Mouse (Mus musculus): ENCODE data around the gene Mapk12. TPM values are rescaled to one million over a fixed set of nuclear protein-coding genes. Genes with fewer than 3 reads are reported as not detected.
A peak's percentile ranks its signal among the peaks of the same experiment; 100 is the strongest.

Gene Mapk12
- total RNA-seq, 2 experiments from 2014 or later, result 24.4 to 24.8 TPM

- DNase-seq, result no peak
Observed at GRCm38 (mm10) chr15:89171526-89172051, 31.1 kb upstream of the Mapk12 start.

DNA sequence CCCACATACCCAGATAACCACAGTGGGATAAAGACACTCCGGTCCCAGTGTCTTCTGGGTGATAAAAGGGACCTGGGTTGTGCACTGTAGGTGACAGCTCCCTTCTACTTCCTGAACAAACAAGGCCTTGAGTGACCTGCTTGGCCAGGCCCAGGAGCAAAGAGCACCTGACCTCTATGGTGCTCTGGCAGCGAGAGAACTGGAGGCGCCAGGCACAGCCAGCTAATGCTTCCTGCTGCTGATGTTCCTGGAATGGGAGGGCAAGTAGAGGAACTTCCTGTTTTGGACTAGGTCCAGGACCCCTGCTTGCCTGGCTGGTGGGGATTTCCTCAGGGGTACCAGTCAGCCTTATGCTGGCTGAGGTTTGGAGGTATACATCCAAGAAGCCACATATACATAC is 29.6 kb upstream of the Mapk12 start:
- DNase-seq, result peak; percentile 55 to 72

DNA sequence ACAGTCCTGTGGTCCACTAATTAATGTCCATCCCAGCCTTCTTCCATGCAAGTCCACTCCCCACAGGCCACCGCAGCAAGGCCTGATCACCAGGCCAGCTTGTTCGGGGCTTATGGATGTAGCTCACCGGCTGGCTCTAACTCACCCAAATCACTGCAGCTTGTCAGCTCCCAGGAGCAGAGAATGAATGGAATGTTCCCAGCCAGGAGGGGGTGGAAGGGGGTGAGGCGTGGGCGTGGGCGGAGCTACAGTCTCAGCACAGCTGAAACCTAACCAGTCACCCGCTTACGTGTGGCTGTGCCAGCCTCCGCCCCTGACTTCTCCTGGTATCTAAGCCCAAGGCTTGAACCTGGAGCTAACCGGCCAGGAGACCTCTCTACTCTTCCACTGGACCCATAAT is 28.9 kb upstream of the Mapk12 start:
- peak; percentile 87 to 91 for DNase-seq

DNA sequence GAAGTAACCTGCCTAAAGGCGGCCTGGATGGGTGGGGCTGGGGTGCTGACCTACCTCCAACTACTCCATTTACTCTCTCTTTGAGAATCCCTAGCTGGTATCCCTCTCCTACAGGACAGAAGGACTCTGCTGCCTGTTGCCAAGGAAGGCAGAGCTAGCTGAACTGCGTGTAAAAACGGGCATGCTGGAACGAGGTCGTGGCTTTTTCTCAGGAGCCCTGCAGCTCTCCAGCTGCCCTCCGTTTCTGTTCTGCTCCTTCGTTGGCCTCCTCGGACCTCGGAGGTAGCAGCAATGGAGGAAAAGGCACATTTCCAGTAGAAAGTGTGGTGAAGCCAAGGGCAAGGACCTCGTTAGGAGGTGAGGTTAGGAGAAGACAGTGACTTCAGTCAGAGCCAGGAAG is 28.4 kb upstream of the Mapk12 start:
- peak in 1 of 2 experiments; percentile 26 for DNase-seq

DNA sequence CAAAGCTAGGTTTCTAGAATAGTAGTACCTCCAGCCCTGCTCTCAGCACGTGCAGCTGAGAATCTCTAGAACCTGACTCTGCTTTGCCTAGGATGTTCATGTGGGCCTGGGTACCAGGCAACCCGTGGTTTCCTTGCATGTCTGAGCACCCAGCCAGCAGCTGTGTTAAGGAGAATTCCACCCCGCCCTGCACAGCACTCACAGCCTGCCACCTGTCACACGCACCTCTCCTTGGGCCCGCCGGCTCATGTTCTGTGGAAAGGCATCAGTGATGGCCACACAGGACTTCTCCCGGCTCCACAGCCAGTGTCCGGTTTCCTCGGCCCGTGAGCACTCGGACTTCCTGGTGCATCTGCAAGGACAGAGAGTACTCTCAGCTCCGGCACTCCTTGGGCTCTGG is 25.0 kb upstream of the Mapk12 start:
- DNase-seq, result no peak

GRCm38 (mm10) chr15:89161397-89161796 is 20.9 kb upstream of the Mapk12 start:
- no peak for DNase-seq

DNA sequence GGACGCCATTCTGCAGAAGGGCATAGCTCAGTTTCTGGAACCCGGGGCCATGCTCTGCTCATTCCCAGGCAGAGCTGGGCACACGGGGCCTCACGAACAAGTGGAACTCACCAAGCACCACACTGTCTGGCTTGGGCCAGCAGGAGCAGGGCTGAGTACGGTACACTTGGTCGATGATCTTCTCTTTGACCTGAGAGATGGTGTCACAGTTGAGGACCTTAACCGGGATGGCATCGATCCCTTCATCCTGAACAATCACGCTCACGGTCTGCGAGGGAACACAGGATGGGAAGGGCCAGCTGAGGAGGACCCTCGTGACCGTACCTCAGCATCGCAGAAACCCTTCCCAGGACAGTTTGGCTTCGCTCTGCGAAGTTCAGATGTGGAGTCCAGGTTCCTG is 18.0 kb upstream of the Mapk12 start:
- no peak for DNase-seq

GRCm38 (mm10) chr15:89157954-89158353 is 17.5 kb upstream of the Mapk12 start:
- DNase-seq, result peak; percentile 76 to 80

DNA sequence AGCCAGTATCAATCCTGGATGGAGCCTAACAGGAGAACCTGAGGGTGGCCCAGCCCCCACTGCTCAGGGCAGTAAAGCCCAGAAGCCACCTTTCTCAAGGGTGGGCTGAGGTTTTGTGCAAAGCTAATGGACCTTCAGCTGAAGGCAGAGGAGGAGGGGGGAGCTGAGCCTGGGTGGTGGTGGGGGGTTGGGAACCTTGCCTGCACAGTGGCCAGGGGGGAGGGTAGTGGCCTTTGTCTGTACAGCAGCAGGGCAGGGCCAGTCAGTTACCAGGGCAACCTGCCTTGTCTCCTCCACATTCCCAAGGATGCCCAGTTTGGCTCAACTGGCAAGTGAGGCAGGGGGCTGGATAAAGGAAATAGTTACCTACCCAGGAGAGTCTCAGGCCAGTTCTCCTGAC is 11.8 kb upstream of the Mapk12 start:
- DNase-seq, result no peak

- no peak for DNase-seq
Observed at GRCm38 (mm10) chr15:89150041-89150390, 9.5 kb upstream of the Mapk12 start.

DNA sequence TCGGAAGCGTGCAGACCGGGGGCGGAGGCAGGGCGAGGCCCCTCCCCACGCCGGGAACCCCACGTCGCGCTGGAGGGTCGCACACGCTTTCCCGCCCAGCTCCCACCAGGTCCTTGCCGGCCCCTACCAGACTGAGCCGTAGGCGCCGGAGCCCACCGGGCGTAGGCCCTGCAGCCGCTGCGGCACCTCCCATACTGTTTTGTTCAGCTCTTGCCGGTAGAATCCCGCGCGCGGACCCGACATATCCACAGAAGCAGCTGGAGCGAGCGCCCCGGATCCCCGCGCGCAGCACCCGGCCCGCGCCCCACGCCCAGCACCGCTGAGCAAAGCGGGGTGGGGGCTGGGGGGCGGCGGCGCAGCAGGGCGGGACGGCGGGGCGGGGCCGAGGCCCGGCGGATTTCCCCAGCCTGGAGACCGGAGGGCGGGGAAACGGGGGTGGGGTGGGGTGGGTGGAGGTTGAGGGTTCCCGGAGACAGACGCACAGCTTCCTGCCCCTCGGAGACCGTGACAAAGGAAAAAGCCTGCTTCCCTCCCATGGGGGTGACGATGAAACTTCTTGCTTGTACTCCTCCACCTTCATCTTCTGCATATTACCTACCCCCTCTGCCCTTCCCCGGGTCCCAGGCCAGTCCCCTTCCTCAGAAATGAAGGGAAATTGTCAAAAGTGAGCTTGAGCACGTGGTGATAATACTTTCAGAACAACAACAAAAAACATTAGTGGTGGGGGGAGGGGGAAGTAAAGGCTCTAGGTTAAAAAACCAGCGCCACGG is 9.0 kb upstream of the Mapk12 start, which contains the start of gene Mapk11:
Gene Mapk11 (minus strand): TSS at position 358 of the 770 bp plus-strand sequence.
- DNase-seq, result peak; percentile 62 to 75

GRCm38 (mm10) chr15:89148496-89149270 is 8.2 kb upstream of the Mapk12 start:
- peak in 1 of 2 experiments; percentile 40 for DNase-seq

DNA sequence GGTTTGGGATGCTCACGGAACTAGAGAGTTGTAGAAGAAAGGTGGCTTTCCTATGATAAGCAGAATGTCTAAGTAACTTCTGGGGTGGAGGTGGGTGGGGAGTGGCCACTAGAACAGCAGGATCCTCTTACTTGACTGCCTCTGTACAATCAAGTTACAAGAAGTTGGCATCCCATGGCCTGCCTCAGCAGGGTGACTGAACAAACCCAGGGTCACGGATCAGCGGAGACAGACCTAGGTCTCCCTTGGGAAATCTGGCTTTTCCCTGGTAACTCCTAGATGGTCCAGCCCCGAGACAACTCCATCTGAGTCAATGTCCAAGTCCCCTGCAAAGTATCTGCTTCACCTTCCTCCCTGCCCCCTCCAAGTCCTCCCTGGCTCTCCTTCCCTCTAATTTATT is 7.4 kb upstream of the Mapk12 start:
- DNase-seq, result no peak

DNA sequence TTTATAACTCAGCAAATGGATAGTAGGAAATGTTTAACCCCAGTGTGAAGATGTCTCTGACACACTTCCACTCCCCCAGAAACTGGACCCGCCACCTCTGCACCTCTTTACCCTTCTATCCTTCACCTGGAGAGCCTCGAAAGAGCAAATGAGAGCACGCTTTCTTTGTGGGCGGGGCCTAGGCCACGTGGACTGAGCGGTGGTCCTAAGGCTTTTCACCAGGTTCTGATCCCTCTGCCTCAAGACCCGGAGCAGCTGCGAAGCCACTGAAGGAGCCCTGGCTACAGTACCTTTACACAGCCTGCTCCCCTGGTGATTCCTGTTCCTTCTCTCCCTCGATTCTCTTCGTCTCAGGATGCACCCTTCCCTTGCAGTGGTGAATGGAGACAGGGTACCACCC is 7.0 kb upstream of the Mapk12 start:
- no peak for DNase-seq

GRCm38 (mm10) chr15:89147024-89147423 is 6.5 kb upstream of the Mapk12 start:
- peak in 1 of 2 experiments; percentile 53 for DNase-seq

GRCm38 (mm10) chr15:89146537-89146936 is 6.0 kb upstream of the Mapk12 start:
- DNase-seq, result peak in 1 of 2 experiments; percentile 40

DNA sequence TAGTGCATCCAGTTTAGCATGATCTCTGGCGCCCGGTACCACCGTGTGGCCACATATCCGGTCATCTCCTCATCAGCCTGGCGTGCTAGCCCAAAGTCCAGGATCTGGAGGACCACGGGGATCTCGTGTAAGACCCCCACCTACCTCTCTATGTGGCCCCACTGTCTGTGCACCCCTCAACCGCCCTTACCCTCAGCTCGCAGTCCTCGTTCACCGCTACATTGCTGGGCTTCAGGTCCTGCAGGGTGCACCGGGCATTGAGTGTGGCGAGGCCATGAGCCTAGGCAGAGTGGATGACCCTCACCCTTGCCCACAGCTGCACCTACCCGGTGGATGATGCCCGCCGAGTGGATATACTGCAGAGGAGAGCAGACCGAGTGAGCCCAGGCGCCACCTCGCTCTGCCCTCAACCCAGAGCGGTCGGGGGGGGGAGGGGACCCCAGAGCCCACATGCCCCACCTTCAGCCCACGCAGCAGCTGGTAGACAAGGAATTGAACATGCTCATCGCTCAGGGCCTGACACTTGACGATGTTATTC is 5.4 kb upstream of the Mapk12 start:
- DNase-seq, result no peak

- no peak for DNase-seq
Observed at GRCm38 (mm10) chr15:89144965-89145364, 4.5 kb upstream of the Mapk12 start.

- DNase-seq, result no peak
Observed at GRCm38 (mm10) chr15:89143134-89143533, 2.6 kb upstream of the Mapk12 start.

GRCm38 (mm10) chr15:89141905-89142304 is 1.4 kb upstream of the Mapk12 start:
- DNase-seq, result peak in 1 of 2 experiments; percentile 58

DNA sequence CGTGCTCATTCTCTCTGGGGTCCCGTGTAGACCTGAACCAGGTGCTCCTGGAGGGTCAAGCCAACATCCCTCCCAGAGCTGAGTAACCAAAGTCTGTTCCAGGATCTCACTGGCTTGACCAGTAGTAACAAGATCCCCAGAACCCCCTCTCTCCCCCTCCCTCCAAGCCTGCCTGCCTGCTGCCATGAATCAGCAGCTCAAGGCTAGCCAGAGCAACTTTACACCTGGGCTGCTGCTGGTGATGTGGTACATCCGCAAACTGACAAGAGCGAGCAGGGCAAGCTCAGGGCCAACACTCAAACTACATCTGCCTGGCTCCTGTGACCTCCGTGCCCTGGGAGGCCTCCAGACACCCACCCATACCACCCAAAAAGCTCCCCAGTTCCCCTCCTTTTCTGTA is 940 bp upstream of the Mapk12 start:
- DNase-seq, result no peak

DNA sequence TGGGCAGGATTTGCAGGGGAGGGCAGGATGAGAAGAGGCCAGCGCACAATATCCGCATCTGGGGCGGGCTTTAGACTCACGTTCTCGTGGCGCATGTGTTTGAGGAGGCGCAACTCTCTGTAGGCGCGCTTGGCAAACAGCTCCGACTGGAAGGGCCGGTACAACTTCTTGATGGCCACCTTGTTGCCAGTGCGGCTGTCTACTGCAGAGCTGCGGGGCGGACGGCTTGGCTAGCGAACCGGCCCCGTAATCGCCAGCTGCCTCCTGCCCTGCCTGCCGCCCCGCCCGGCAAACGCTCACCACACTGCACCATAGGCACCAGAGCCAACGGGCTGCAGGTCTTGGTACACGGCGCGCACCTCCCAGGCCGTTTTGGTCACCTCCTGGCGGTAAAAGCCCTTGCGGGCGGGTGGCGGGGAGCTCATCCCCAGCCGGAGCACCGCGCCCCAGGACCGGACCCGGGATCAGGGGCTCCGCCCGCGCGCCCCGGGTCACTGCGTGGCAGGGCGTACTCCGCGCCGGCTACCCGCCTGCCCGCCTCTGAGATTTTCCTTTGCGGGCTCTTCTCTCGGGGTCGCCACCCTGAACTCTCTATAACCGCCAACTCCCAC is 350 bp downstream of the Mapk12 start:
- peak; percentile 78 to 81 for DNase-seq

- DNase-seq, result no peak
Observed at GRCm38 (mm10) chr15:89138531-89138930, 2.0 kb downstream of the Mapk12 start.
